Mouse (Mus musculus) intestine, embryonic 14.5 days (tissue): ENCODE data around the gene Ap5b1. TPM values are rescaled to one million over a fixed set of nuclear protein-coding genes. Genes with fewer than 3 reads are reported as not detected.

Experiments used
- ATAC-seq: fragments of 200-750 bp; cut with Nextera tagmentation; replicated peaks from 2 replicates; pipeline ENCODE4 v1.8.0; 2017; ENCODE audit warnings: low read depth, moderate number of reproducible peaks, moderate TSS enrichment, moderate library complexity; ENCODE audit not compliant: low FRiP score, low TSS enrichment
- DNase-seq: peaks from one replicate; pipeline ENCODE4 v3.0.0-alpha.2; 2018; ENCODE audit warnings: low spot score
- H3K27ac ChIP-seq: fragments of 300-500 bp; sonication (generic); 2 replicates; pipeline ENCODE4 v1.5.1; 2014; ENCODE audit warnings: low read depth, mild to moderate bottlenecking, control low read depth
- H3K27me3 ChIP-seq: fragments of 300-500 bp; sonication (generic); replicated peaks from 2 replicates; pipeline ENCODE4 v1.6.1; 2014; ENCODE audit warnings: low read length, control low read depth; ENCODE audit not compliant: control insufficient read depth, insufficient read depth
- H3K36me3 ChIP-seq: fragments of 300-500 bp; sonication (generic); 2 replicates; pipeline ENCODE4 v1.6.1; 2014; ENCODE audit warnings: low read length, control low read depth; ENCODE audit not compliant: control insufficient read depth, insufficient read depth
- H3K4me1 ChIP-seq: fragments of 300-500 bp; sonication (generic); replicated peaks from 2 replicates; pipeline ENCODE4 v1.6.1; 2014; ENCODE audit warnings: low read length, control low read depth, mixed read lengths; ENCODE audit not compliant: control insufficient read depth, insufficient read depth
- H3K4me2 ChIP-seq: fragments of 300-500 bp; sonication (generic); 2 replicates; pipeline ENCODE4 v1.6.1; 2014; ENCODE audit warnings: low read length
- H3K4me3 ChIP-seq: fragments of 300-500 bp; sonication (generic); 2 replicates; pipeline ENCODE4 v1.5.1; 2014; ENCODE audit warnings: low read depth, low read length, control low read depth, mixed read lengths
- H3K9ac ChIP-seq: fragments of 300-500 bp; sonication (generic); 2 replicates; pipeline ENCODE4 v1.6.1; 2014; ENCODE audit warnings: mild to moderate bottlenecking, low read length
- H3K9me3 ChIP-seq: fragments of 300-500 bp; sonication (generic); 2 replicates; pipeline ENCODE4 v1.6.1; 2016; ENCODE audit warnings: low read length, control low read depth; ENCODE audit not compliant: control insufficient read depth
- WGBS: fragments of 180-500 bp; shearing (Covaris S2); extraction: QIAGEN DNeasy Blood & Tissue Kit; methylation state at CpG from one replicate; pipeline ENCODE4 v1.1.7; 2014; 5-methylcytosine and 5-hydroxymethylcytosine counted together
- polyA plus RNA-seq: library from polyadenylated mRNA; unstranded; fragments of >200 nt; fragmentation: Nextera tagmentation; extraction: Ambion mirVana; gene quantifications from 2 replicates; pipeline ENCODE4 v1.2.1, GENCODE M21; 2014

The Ap5b1 gene
- polyA plus RNA-seq, 1 experiment from 2014 or later, result 6.5 TPM

DNA sequence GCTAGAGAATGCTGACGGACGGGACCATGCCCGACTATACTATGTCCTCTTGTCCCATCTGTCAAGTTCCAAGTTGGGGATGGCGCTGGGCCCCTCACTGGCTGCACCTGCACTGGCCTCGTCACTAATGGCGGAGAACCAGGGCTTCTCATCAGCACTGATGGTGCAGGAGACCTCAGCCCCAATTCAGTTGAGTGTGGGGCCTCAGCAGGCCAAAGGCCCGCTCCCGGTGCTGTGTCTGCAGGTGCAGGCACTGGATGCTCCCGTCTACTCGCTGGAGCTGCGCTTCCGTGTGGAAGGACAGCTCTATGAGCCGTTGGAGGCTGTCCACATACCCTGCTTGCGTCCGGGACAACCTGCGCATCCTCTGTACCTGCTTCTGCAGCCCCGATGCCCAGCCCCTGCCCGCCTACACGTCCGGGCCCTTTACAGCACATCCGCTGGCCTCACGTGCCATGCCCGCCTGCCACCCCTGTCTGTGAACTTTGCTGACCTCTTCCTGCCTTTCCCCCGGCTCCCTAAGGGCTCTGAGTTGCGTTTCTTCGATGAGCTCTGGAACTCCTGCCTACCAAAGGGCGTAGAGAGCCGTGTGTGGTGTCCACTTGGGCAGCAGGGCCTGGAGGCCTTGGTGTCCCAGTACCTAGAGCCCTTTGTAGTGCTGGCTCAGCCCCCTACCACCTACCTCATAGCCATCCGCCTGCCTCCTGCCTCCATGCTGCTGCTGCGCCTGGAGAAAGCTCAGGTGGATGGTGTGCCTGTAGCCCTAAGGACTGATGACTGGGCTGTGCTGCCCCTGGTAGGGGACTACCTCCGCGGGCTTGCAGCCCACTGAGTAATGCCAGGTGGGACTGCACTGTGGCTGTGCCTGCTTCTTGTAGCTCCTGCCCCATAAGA, 2.8 kb downstream of the Ap5b1 start:
- no peak overlapping the region for H3K4me3 ChIP-seq
- H3K36me3 ChIP-seq, result 0 out of 2 replicates have a peak, but pooled peaks cover 5% of the 10 kb centered on the region
- H3K27me3 ChIP-seq, result no peaks in the 10 kb centered on the region
- 87% methylated on average over 32 of the region's 32 CpGs for whole genome bisulfite sequencing
- H3K4me1 ChIP-seq, result peaks cover 14% of the 10 kb centered on the region
- H3K9me3 ChIP-seq, result no peaks in the 10 kb centered on the region
- DNase-seq (no peak), ATAC-seq (no peak)
- no peak overlapping the region for H3K9ac ChIP-seq
- H3K27ac ChIP-seq, result no peak overlapping the region
- no peak overlapping the region for H3K4me2 ChIP-seq

DNA sequence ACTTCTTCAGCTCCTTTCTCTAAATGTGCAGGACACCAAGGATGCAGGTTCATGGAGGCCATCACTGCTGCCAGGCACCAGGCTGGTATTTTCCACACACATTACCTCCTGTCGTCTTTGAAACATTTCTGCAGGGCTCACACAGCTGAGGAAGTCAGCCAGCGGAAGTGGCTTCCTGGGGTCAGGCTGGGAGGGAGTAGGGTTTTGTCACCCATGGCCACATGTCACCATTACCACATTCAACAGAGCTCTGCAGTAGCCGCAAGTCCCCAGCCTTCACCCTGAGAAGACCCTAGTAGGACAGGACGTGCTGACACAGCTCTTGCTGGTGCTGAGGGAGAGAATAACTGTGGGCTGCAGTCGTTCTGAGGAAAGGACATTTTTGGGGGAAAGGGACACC, 4.0 kb downstream of the Ap5b1 start:
- peaks cover 13% of the 10 kb centered on the region for H3K4me1 ChIP-seq
- H3K36me3 ChIP-seq, result 0 out of 2 replicates have a peak, but pooled peaks cover 5% of the 10 kb centered on the region
- H3K9ac ChIP-seq, result no peak overlapping the region
- no peak overlapping the region for H3K27ac ChIP-seq
- 75% methylated on average over 5 of the region's 5 CpGs for WGBS
- no peak overlapping the region for H3K4me2 ChIP-seq
- no peaks in the 10 kb centered on the region for H3K27me3 ChIP-seq
- no peaks in the 10 kb centered on the region for H3K9me3 ChIP-seq
- no peak overlapping the region for H3K4me3 ChIP-seq
- DNase-seq, result no peak
- ATAC-seq, result no peak

- Histone ChIP-seq H3K27me3 (no peaks in the 10 kb centered on the region), H3K27ac (no peak overlapping the region), H3K36me3 (0 out of 2 replicates have a peak, but pooled peaks cover 5% of the 10 kb centered on the region), H3K9ac (no peak overlapping the region), H3K4me2 (no peak overlapping the region), H3K4me1 (peaks cover 9% of the 10 kb centered on the region), H3K4me3 (no peak overlapping the region), H3K9me3 (no peaks in the 10 kb centered on the region)
- WGBS, result 82% methylated on average over 19 of the region's 19 CpGs
- ATAC-seq, result no peak
- no peak for DNase-seq
Observed at GRCm38 (mm10) chr19:5572331-5573125, 4.7 kb downstream of the Ap5b1 start.

DNA sequence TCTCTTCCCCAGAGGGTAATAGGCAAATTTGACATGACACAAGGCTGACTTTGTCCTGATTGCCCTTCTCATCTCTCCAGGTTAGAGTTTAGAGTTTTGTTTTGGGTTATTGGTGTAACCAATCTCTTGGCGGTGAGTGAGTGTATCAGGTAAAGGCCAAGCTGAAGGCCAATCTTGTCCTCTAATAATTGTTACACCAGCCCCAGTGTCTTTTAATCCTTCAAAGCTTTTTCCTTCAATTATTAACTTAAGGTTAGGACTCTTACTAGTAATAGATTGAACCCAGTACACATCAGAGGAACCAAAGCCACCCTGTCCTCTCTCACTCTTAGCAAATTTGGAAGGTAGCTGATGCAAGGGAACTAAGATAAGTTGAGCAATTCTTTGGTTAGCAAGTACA, 7.5 kb downstream of the Ap5b1 start:
- WGBS, result 84% methylated on average over 1 of the region's 1 CpGs
- Histone ChIP-seq H3K4me1 (no peaks in the 10 kb centered on the region), H3K27ac (no peak overlapping the region), H3K4me3 (no peak overlapping the region), H3K36me3 (no peaks in the 10 kb centered on the region), H3K9me3 (no peaks in the 10 kb centered on the region), H3K27me3 (no peaks in the 10 kb centered on the region), H3K9ac (no peak overlapping the region), H3K4me2 (no peak overlapping the region)
- ATAC-seq (no peak), DNase-seq (no peak)

GRCm38 (mm10) chr19:5579971-5580370, 12.1 kb downstream of the Ap5b1 start:
- H3K36me3 ChIP-seq, result no peaks in the 10 kb centered on the region
- no peak overlapping the region for H3K4me3 ChIP-seq
- no peak overlapping the region for H3K27ac ChIP-seq
- 76% methylated on average over 4 of the region's 4 CpGs for WGBS
- no peak for DNase-seq
- no peaks in the 10 kb centered on the region for H3K27me3 ChIP-seq
- no peaks in the 10 kb centered on the region for H3K9me3 ChIP-seq
- H3K4me1 ChIP-seq, result no peaks in the 10 kb centered on the region
- no peak overlapping the region for H3K4me2 ChIP-seq
- H3K9ac ChIP-seq, result no peak overlapping the region
- no peak for ATAC-seq

DNA sequence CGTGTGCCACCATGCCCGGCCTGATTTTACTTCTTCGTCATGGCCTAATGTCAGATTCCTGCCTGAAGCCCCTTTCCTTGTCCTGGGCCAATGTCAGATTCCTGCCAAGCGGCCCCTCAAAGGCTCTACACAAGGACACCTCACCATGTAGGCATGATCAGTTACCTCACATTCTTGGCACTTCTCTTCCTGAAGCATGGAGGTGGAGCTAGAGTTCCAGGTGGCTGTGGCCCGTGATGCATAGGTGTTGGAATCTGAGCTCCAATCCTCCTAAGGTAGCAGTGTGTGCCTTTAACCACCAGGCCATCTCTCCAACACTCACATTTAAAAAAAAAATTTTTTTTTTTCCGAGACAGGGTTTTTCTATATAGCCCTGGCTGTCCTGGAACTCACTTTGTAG, 13.0 kb downstream of the Ap5b1 start:
- Histone ChIP-seq H3K4me2 (no peak overlapping the region), H3K27ac (no peak overlapping the region), H3K9me3 (no peaks in the 10 kb centered on the region), H3K27me3 (no peaks in the 10 kb centered on the region), H3K4me1 (no peaks in the 10 kb centered on the region), H3K4me3 (no peak overlapping the region), H3K9ac (no peak overlapping the region), H3K36me3 (no peaks in the 10 kb centered on the region)
- ATAC-seq, result no peak
- 84% methylated on average over 6 of the region's 6 CpGs for WGBS
- no peak for DNase-seq

DNA sequence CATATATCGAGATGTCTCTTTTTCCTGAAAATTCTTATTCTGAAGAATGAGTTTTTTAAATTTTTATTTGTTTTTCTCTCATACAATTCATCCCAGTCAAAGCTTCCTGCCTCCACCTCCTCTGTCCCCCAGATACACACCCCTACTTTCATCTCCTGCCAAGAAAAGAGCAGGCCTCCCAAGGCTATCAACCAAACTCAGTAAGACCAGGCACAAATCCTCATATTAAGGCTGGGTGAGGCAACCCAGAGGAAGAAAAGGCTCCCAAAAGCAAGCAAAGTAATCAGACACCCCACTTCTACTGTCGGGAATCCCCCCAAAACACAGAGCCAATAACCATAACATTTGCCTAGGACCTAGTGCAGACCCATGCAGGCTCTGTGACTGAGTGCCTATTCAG, 14.2 kb downstream of the Ap5b1 start:
- no peak overlapping the region for H3K27ac ChIP-seq
- H3K9me3 ChIP-seq, result no peaks in the 10 kb centered on the region
- H3K9ac ChIP-seq, result no peak overlapping the region
- H3K4me1 ChIP-seq, result no peaks in the 10 kb centered on the region
- H3K36me3 ChIP-seq, result no peaks in the 10 kb centered on the region
- ATAC-seq (no peak), DNase-seq (no peak)
- no peak overlapping the region for H3K4me3 ChIP-seq
- no peak overlapping the region for H3K4me2 ChIP-seq
- WGBS, result 76% methylated on average over 2 of the region's 2 CpGs
- H3K27me3 ChIP-seq, result no peaks in the 10 kb centered on the region

DNA sequence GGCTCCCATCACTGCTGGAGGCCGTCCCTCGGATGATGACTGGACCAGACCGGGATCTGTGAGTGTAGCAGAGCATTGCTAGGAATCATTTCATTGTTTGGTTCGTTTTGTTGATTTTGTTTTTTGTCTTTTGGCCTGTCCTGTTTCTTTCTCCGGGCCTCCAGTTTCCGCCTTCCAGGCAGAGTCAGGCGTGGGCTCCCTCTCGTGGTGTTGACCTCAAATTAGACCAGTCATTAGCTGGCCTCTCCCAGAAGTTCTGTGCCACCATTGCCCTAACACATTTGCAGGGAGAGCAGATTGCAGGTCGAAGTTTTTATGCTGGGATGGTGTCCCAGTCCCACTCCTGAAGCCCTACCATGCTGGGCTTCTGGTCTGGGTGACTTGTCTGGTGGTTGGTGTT, 21.3 kb downstream of the Ap5b1 start:
- ATAC-seq (no peak), DNase-seq (no peak)
- Histone ChIP-seq H3K36me3 (no peaks in the 10 kb centered on the region), H3K4me1 (no peaks in the 10 kb centered on the region), H3K27ac (no peak overlapping the region), H3K4me3 (no peak overlapping the region), H3K27me3 (no peaks in the 10 kb centered on the region), H3K4me2 (no peak overlapping the region), H3K9ac (no peak overlapping the region), H3K9me3 (no peaks in the 10 kb centered on the region)
- WGBS, result 77% methylated on average over 9 of the region's 9 CpGs
